Mouse (Mus musculus) hematopoietic stem cell, adult 5-6 weeks (primary cell): ENCODE measurements around the gene Cbr2. TPM values are rescaled to one million over a fixed set of nuclear protein-coding genes. Genes with fewer than 3 reads are reported as not detected.

ENCODE experiments used
- ATAC-seq, 2 experiments: fragments of 125-278 bp in 1 of 2; replicated peaks in 1 of 2; 2 replicates each; pipeline ENCODE4 v1.8.0; 2016 to 2017; ENCODE audit warnings: inconsistent platforms in 2 of 2, mild to moderate bottlenecking in 2 of 2, moderate number of reproducible peaks in 2 of 2, low read depth in 1 of 2, moderate TSS enrichment in 1 of 2; ENCODE audit not compliant: low FRiP score in 2 of 2, poor library complexity in 2 of 2, severe bottlenecking in 2 of 2, insufficient read depth in 1 of 2, low TSS enrichment in 1 of 2
- total RNA-seq: library from RNA; stranded (forward); fragments of 172-1452, 232-1000 nt; gene quantifications from 2 replicates; pipeline ENCODE4 v1.2.3, GENCODE M21; 2017

Cbr2 gene
- total RNA-seq, 1 experiment from 2014 or later, result not detected

DNA sequence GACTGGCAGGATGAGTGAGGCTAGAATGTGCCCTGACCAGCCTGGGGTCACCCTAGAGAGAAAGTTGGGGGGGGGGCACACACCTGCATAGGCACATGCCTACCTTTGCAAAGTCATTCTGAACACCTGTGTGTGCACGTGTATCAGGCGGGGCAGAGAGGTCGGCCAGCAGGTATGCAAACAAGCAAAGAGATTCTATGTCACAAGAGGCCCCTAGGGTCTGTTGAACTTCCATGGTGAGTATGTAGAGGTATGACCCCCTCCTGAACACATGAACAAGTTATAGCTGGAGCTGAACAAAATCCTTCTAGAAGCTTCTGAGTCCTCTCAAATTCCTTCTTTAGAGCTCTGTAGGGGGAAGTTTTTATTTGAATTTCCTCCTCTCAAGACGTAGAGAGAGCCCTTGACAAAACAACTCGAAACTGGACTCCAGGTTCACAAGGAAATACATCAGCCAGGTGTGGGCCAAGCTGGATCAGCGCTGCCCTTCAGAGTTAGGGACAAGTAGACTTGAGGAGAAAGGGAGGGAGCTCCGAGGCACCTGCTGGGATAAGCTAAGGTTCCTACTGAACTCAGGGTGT is 12.3 kb upstream of the Cbr2 start:
- ATAC-seq, result no peak

DNA sequence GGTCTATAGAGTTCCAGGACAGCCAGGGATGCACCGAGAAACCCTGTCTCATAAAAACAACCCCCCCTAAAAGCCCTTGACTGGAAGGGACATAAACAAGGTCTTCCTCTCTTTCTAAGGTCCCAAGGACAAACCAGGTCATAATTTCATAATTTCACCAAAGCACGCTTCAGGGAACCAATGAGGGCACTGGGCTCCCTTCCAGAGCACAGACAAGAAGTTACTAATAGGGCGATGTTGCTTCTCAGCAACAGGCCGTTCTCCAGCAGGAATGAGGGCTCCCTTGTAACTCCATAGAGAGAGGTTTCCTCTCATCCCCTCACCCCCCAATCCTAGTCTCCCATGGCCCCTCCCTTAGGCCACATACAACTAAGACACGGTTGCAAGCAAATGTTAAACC is 9.1 kb upstream of the Cbr2 start:
- no peak for ATAC-seq

DNA sequence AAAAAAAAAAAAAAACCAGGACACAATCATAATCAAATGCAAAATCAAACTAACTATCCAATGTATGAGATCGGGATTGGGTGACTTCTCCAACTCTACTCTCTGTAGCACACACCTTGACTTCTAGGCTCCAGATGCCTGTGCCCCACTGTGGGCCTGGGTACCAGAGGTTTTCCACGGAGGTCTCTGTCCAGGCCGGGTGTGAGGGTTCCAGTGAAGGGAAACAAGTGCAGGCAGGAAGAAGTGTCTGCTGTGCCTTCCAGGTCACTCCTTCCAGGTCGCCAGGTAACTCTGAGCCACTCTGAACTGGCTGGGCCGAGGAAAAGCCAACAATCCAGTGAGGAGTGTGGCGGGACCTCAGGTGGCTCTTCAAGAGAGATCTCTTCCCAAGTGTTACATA is 4.5 kb upstream of the Cbr2 start:
- ATAC-seq, result no peak

DNA sequence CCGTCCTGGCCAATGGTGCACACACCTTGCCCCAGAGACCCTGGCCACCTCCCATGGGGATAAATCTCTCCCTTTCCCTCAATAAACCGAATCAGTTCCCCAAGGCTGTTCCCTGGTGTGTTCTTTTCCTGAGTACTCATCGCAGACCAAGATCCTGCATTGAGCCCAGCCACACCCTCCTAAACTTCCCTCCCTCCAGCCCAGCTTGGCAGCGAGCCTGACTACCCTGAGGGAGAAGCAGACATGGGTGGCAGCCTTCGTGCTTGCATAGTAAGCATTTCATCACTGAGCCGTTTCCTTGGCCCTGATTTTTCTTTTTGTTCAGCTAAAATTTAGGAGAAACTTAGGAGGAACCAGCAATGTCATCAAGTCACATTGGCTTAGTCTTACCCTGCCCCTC is 1.6 kb upstream of the Cbr2 start:
- ATAC-seq, result no peak

DNA sequence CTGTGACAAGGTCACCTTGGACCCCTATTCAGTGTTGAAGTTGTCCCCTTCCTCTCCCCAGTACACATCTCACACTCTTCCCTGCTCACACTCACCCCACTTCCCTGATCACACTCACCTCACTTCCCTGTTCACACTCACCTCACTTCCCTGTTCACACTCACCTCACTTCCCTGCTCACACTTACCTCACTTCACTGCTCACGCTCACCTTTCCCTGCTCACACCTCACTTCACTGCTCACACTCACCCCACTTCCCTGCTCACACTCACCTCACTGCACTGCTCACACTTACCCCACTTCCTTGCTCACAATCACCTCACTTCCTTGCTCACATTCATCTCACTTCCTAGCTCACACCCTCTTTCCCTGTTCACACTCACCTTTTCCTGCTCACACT is 519 bp downstream of the Cbr2 start:
- ATAC-seq, result no peak

DNA sequence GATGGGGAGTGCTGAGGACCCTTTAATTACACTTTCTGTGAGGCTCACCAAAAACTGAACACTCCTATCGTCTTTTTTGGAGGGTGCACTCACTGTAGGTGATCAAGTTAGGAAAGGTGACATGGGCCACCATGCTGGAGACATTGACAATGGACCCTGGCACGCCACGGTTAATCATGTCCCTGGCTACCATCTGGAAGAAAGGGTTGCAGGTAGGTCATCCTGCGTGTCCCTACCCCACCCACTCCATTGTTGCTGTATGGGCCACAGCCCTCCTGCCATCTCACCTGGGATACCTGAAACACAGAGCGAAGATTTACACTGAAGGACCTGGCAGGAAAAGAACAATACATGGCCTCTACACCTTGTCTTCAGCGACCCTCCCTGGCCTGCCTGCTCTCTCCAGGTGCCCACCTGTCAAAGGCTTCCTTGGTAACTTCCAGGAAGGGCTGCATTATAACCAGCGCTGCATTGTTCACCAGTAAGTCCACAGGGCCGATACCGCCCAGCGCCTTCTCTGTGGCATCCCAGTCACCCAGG is 1.5 kb downstream of the Cbr2 start:
- ATAC-seq, result no peak

DNA sequence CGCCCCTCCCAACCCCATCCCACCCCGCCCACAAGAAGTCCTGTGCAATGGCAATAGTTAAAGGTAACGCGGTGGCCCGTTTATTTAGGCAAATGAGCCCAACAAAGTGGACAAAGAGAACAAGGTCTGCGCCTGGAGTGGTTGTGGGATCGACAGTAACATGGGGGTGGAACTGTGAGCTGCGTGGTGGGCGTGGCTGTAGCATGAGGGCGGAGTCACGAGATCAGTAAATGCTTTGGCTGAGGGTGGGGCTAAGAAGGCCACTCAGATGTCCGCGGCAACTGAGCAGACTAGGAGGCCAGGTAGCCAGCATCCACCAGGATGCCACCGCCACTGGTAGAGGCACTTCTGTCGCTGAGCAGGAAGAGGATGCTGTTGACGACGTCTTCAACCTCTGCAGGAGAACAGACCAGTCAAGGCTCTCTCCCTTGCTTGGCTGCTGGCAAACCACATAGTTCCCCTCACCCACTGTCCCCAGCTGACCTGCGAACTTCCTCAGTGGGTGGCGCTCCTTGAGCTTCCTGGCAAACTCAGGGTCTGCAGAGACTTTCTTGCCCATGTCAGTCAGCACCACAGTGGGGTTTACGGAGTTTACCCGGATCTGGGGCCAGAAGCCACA is 2.4 kb downstream of the Cbr2 start:
- peak; percentile 75 to 79 for ATAC-seq

DNA sequence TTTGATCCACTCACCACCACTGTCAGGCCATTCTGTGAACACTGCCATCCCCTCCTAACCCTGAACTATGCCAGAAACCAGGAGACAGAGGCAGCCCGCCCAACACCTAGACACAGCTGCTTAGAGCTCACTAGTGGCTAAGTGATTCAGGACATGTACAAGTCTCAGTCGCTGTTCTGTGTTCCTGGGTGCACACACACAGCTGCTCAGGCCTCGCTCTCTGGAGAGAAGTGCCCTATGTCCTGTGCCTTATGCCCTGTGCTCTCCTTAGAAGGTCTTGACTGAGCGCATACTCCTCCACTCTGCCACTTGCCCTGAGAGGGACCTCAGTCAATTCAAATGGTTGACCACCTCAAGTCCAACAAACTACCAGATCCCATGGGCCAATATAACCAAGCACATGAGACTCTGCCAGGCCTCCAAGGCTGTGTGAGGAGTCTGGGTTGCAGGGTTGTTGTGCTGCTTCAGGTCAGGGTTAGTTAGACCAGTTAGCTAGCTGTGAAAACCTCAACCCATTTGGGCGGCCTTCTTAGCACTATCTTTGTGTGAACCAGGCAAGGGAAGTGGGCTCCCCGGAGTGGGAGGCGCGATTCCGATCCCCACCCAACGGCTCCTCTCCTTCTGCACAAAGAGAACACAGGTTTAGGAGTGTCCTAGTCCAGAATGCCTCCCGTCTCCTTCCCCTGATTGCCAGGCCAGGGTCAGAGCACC is 3.2 kb downstream of the Cbr2 start:
- ATAC-seq, result no peak

DNA sequence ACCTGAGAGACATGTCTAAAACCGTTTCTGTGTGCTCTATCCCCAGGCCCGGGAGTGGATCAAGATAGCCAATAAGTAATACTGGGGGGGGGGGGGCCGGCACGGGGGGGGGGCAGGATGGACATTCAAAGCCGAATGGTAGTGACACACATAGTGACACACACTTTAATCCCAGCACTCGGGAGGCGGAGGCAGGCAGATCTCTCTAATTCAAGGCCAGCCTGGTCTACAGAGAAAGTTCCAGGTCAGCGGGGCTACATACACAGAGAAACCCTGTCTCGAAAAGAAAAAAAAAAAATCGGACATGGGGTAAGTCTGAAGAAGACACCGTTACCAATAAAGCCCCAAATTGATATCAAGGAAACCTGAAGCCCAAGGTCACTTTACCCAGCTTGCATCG is 4.3 kb downstream of the Cbr2 start:
- ATAC-seq, result no peak

DNA sequence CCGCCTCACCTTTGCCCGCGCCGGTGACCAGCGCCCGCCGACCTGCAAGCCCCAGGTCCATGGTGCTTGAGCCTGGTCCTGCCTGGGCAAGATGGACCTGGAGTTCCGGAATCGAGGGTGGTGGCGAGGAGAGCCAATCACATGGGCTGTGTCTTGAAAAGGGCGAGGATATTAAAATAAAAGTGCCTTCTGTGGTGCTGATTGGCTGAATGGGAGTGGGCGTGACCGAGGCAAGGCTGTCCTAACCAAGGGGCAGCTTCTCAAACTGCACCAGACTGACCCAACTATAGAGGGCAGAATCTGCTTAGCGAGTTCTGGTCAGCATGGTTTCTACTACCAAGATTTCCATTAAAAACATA is 4.8 kb downstream of the Cbr2 start, which contains the start of gene Dcxr:
Dcxr (minus strand) TSS at position 113 of the 359 bp plus-strand sequence.
- peak; percentile 84 to 85 for ATAC-seq

DNA sequence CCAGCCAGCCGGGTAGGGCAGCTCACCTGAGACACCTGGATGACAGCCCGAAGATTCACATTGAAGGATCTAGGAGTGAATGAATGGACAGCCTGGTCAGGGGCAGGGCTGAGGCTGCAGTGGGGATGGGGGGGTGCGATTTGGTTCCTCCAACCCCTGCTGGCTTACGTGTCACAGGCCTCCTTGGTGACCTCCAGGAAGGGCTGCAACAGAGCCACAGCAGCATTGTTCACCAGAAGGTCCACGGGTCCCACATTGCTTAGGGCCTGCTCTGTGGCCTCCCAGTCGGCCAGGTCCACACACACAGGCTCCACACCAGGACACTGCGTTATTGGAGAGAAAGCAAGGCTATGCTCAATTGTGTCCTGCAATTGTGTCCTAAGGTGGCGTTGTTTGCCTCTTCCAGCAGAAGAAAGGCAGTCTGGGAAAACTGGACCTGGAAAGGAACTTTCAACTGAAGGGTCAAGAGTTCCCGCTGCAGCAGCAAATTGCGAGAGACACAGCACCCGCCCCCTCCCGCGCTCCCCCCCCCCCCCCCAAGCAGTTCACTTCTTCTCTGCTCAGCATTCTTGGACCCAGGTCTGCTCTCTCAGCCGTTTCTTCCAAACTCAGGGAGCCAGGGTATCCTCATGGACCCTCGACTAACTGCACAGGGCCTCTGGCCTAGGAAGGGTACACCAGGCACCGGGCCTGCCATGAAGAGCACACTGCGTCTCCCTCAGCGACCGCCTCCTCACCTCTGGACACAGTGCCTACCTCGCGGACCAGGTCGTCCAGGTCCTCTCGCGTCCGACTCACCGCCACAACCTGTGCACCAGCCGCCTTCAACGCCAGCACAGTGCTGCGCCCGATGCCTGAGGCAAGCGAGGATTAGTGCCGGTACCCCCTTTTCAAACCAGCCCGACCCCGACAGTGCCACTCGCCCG is 5.4 kb downstream of the Cbr2 start:
- no peak for ATAC-seq

DNA sequence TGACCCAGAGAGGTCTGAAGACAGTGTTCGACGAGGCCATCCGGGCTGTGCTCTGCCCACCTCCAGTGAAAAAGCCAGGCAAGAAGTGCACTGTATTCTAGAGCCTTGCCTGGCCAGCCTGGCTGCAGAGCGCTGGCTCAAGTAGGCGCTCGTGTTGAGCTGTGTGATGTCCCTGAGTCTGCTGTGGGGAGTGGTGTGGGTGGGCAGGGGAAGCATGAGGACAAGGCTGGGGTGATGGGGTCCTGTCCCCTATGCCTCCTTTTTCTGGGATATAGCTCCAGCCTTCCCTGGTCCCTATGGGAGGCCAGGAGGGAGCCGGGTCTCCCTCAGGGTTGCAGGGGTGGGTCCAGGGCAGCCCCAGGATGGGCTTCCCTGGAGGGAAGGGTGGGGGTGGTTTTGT is 8.4 kb downstream of the Cbr2 start:
- ATAC-seq, result no peak

DNA sequence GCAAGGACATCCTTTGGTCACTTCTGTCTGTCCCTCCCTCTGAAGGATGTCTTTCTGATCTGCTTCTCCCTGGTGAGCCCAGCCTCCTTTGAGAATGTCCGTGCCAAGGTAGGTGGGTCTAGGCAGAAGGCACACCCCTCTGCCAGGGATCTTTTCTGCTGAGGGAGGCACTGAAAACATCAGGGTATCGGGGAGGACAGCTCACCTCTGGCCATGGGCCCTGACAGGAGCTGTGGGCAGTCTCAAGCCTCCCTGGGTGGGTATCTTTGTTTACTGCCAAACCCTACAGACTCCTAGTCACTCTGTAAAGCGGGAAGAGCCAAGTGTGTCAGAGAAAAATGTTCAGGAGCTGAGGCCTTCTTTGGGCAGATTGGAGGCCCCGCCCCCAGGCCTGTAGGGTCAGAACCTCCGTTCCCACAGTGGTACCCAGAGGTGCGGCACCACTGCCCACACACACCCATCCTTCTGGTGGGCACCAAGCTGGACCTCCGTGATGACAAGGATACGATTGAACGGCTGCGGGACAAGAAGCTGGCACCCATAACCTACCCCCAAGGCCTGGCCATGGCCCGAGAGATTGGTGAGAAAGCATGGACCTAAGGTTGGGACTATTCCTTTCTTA is 9.0 kb downstream of the Cbr2 start:
- no peak for ATAC-seq

DNA sequence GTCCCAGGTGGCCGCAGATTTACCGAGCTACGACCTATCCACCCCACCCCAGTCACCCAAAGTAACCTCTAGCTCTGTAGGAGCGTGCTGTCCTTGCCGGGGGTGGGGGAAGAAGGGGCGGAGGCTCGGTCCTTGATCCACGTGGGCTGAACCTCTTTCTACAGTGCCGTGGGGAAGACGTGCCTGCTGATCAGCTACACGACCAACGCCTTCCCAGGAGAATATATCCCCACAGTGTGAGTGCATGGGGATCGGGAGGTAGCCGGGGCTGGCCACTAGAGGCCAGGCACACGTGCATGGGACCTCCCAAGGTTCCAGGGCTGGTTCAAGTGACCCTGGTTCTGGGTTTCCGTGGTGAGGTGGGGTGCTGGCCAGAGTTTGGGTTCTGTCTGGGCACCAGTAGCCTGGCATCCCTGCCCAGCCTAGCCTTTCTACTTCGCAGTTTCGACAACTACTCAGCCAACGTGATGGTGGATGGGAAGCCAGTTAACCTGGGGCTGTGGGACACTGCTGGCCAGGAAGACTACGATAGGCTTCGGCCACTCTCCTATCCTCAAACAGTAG is 9.8 kb downstream of the Cbr2 start:
- no peak for ATAC-seq

DNA sequence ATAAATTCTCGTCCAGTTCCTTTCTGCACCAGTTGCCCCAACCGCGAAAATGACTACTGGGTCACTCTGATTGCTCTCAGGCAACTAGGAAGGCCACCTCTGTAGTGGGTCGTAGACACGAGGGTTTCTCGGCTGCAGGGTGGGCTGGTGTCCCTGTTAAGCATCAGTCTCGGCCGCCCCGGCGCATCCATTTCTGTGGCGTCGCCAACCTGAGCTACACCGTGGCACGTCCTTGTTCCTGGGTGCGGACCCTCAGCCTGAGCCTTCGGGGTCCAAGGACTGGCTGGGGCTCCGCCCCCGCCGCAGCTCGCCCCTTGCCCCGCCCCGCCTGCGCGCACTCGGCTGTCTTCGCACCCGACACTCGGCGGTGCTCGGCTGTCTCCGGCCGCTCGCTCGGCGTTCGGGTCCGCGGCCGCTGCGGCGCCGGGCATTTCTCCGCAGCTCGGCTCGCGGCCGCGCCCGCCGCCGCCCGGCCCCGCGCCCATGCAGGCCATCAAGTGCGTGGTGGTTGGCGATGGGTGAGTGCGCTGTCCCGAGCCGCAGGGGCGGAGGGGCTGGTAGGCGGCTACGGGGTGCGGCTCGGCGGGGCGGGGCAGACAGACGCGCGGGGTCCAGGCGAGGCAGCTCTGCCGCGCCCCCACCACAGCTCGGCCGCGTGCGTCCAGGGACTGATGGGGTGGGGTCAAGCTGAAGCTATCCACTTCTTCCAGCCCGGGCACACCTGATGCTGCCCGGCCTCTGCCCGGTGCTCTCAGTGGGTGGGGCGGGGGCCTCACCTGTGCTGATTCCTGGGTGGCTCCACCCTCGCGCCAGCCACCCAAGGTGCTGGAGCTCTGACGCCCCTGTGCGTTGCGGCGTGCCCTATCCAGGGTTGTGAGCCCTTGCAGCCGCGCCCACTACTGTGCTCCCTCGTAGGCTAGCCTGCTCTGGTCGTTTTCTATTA is 10.5 kb downstream of the Cbr2 start, which contains the start of gene Rac3:
Rac3 (plus strand) TSS at position 347 of the 943 bp plus-strand sequence.
- no peak; a peak in 1 of 4 replicates for ATAC-seq

DNA sequence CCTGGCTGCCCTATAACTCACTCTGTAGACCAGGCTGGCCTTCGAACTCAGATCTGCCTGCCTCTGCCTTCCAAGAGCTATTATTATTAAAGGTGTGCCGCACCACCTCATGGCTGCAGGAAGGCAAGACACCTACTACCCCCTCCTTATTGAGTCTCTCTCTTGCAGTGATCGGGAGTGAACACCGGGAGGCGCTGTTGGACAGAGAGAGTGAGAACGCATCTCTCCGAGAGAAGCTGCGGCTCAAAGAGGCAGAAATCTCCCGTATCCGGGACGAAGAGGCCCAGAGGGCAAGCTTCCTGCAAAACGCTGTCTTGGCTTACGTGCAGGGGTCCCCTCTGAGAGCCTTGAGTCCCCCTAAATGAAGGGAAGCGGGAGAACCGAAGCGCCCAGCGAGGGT is 11.5 kb downstream of the Cbr2 start:
- ATAC-seq, result peak; percentile 68 to 85
